Mouse (Mus musculus) neural tube, embryonic 15.5 days (tissue): ENCODE data around the gene Aldh5a1. TPM values are rescaled to one million over a fixed set of nuclear protein-coding genes. Genes with fewer than 3 reads are reported as not detected.

Source experiments
- ATAC-seq: fragments of 200-750 bp; cut with Nextera tagmentation; 2 replicates; pipeline ENCODE4 v1.8.0; 2017; ENCODE audit warnings: mild to moderate bottlenecking, moderate TSS enrichment, moderate library complexity; ENCODE audit not compliant: low FRiP score
- H3K27ac ChIP-seq: fragments of 300-500 bp; sonication (generic); replicated peaks from 2 replicates; pipeline ENCODE4 v1.5.1; 2015; ENCODE audit warnings: mild to moderate bottlenecking, inconsistent platforms
- H3K27me3 ChIP-seq: fragments of 300-500 bp; sonication (generic); replicated peaks from 2 replicates; pipeline ENCODE4 v1.6.1; 2015; ENCODE audit warnings: inconsistent platforms
- H3K36me3 ChIP-seq: fragments of 300-500 bp; sonication (generic); 2 replicates; pipeline ENCODE4 v1.6.1; 2015; ENCODE audit warnings: inconsistent platforms
- H3K4me1 ChIP-seq: fragments of 300-500 bp; sonication (generic); 2 replicates; pipeline ENCODE4 v1.6.1; 2015; ENCODE audit warnings: inconsistent platforms
- H3K4me2 ChIP-seq: fragments of 300-500 bp; sonication (generic); 2 replicates; pipeline ENCODE4 v1.6.1; 2015; ENCODE audit warnings: inconsistent platforms, mild to moderate bottlenecking, moderate library complexity
- H3K4me3 ChIP-seq: fragments of 300-500 bp; sonication (generic); replicated peaks from 2 replicates; pipeline ENCODE4 v1.5.1; 2015; ENCODE audit warnings: mild to moderate bottlenecking, inconsistent platforms
- H3K9ac ChIP-seq: fragments of 300-500 bp; sonication (generic); replicated peaks from 2 replicates; pipeline ENCODE4 v1.6.1; 2015; ENCODE audit warnings: mild to moderate bottlenecking, inconsistent platforms
- H3K9me3 ChIP-seq: fragments of 300-500 bp; sonication (generic); replicated peaks from 2 replicates; pipeline ENCODE4 v1.6.1; 2016; ENCODE audit warnings: inconsistent platforms
- WGBS: fragments of 180-500 bp; shearing (Covaris S2); methylation state at CpG from one replicate; pipeline ENCODE4 v1.1.7; 2015; ENCODE audit warnings: mixed read lengths; 5-methylcytosine and 5-hydroxymethylcytosine counted together
- polyA plus RNA-seq: library from polyadenylated mRNA; unstranded; fragments of >200 nt; fragmentation: Nextera tagmentation; extraction: Ambion mirVana; gene quantifications from 2 replicates; pipeline ENCODE4 v1.2.1, GENCODE M21; 2015

The Aldh5a1 gene
- polyA plus RNA-seq, 1 experiment from 2014 or later: 16.3 TPM

- ATAC-seq: no peak
Observed at GRCm38 (mm10) chr13:24955500-24955899, 18.0 kb upstream of the Aldh5a1 start.

GRCm38 (mm10) chr13:24955091-24955490, 17.6 kb upstream of the Aldh5a1 start:
- Histone ChIP-seq H3K9ac (no peak overlapping the region), H3K9me3 (no peaks in the 10 kb centered on the region), H3K36me3 (no peaks in the 10 kb centered on the region), H3K27ac (no peak overlapping the region), H3K4me3 (no peak overlapping the region), H3K4me2 (no peak overlapping the region), H3K27me3 (no peaks in the 10 kb centered on the region), H3K4me1 (no peaks in the 10 kb centered on the region)
- no peak for ATAC-seq
- WGBS: 57% methylated on average over 11 of the region's 11 CpGs

More at GRCm38 (mm10) chr13:24955500-24955899, 18.0 kb upstream of the Aldh5a1 start:
- Histone ChIP-seq H3K27ac (no peak overlapping the region), H3K4me2 (no peak overlapping the region), H3K27me3 (no peaks in the 10 kb centered on the region), H3K9ac (no peak overlapping the region), H3K4me1 (no peaks in the 10 kb centered on the region), H3K4me3 (no peak overlapping the region), H3K36me3 (no peaks in the 10 kb centered on the region), H3K9me3 (no peaks in the 10 kb centered on the region)
- WGBS: 15% methylated on average over 10 of the region's 10 CpGs

GRCm38 (mm10) chr13:24952659-24953058, 15.2 kb upstream of the Aldh5a1 start:
- Histone ChIP-seq H3K36me3 (no peaks in the 10 kb centered on the region), H3K4me1 (no peaks in the 10 kb centered on the region), H3K4me3 (no peak overlapping the region), H3K9me3 (no peaks in the 10 kb centered on the region), H3K4me2 (no peak overlapping the region), H3K27ac (no peak overlapping the region), H3K9ac (no peak overlapping the region), H3K27me3 (no peaks in the 10 kb centered on the region)
- 89% methylated on average over 7 of the region's 7 CpGs for WGBS
- no peak for ATAC-seq

GRCm38 (mm10) chr13:24948870-24949269, 11.4 kb upstream of the Aldh5a1 start:
- H3K27me3 ChIP-seq: no peaks in the 10 kb centered on the region
- WGBS: 93% methylated on average over 6 of the region's 6 CpGs
- no peak for ATAC-seq

GRCm38 (mm10) chr13:24947158-24947557, 9.7 kb upstream of the Aldh5a1 start:
- Histone ChIP-seq H3K36me3 (no peaks in the 10 kb centered on the region), H3K27ac (no peak overlapping the region), H3K27me3 (no peaks in the 10 kb centered on the region), H3K4me2 (no peak overlapping the region), H3K4me3 (no peak overlapping the region), H3K4me1 (no peaks in the 10 kb centered on the region), H3K9ac (no peak overlapping the region), H3K9me3 (no peaks in the 10 kb centered on the region)
- ATAC-seq: no peak
- 89% methylated on average over 5 of the region's 5 CpGs for WGBS

More at GRCm38 (mm10) chr13:24948870-24949269, 11.4 kb upstream of the Aldh5a1 start:
- H3K4me3 ChIP-seq: no peak overlapping the region
- H3K27ac ChIP-seq: no peak overlapping the region
- H3K9me3 ChIP-seq: no peaks in the 10 kb centered on the region
- no peak overlapping the region for H3K4me2 ChIP-seq
- no peaks in the 10 kb centered on the region for H3K4me1 ChIP-seq
- H3K9ac ChIP-seq: no peak overlapping the region
- H3K36me3 ChIP-seq: no peaks in the 10 kb centered on the region

- no peaks in the 10 kb centered on the region for H3K9me3 ChIP-seq
- no peaks in the 10 kb centered on the region for H3K36me3 ChIP-seq
- 13% methylated on average over 4 of the region's 4 CpGs for WGBS
- peak; percentile 36; the same call in 1 of the 2 replicates for ATAC-seq
- no peaks in the 10 kb centered on the region for H3K27me3 ChIP-seq
- H3K4me1 ChIP-seq: 0 out of 2 replicates have a peak, but pooled peaks cover 3% of the 10 kb centered on the region
- no peak overlapping the region for H3K9ac ChIP-seq
- no peak overlapping the region for H3K4me2 ChIP-seq
- no peak overlapping the region for H3K27ac ChIP-seq
- H3K4me3 ChIP-seq: no peak overlapping the region
Observed at GRCm38 (mm10) chr13:24945567-24945966, 8.1 kb upstream of the Aldh5a1 start.

- Histone ChIP-seq H3K27ac (no peak overlapping the region), H3K4me3 (no peak overlapping the region), H3K4me1 (peaks cover 8% of the 10 kb centered on the region), H3K4me2 (no peak overlapping the region), H3K36me3 (no peaks in the 10 kb centered on the region), H3K9ac (no peak overlapping the region), H3K9me3 (no peaks in the 10 kb centered on the region), H3K27me3 (no peaks in the 10 kb centered on the region)
- WGBS: 82% methylated on average over 8 of the region's 8 CpGs
- no peak for ATAC-seq
Observed at GRCm38 (mm10) chr13:24943303-24943702, 5.8 kb upstream of the Aldh5a1 start.

- H3K4me2 ChIP-seq: peak within 1 kb of the TSS; percentile 11; the same call in 1 of the 2 replicates
- 44% methylated on average over 17 of the region's 17 CpGs for WGBS
- no peak within 1 kb of the TSS for H3K27ac ChIP-seq
Observed at GRCm38 (mm10) chr13:24942512-24943282, 5.2 kb upstream of the Aldh5a1 start, which contains the start of gene Gpld1. TSS of gene Gpld1 (plus strand) at chr13:24943152.

GRCm38 (mm10) chr13:24939472-24939871, 2.0 kb upstream of the Aldh5a1 start:
- peaks cover 36% of the 10 kb centered on the region for H3K4me1 ChIP-seq
- H3K4me3 ChIP-seq: no peak overlapping the region
- no peaks in the 10 kb centered on the region for H3K36me3 ChIP-seq
- WGBS: 90% methylated on average over 9 of the region's 9 CpGs
- H3K27ac ChIP-seq: no peak overlapping the region
- no peak for ATAC-seq
- no peaks in the 10 kb centered on the region for H3K9me3 ChIP-seq
- H3K9ac ChIP-seq: no peak overlapping the region
- H3K27me3 ChIP-seq: no peaks in the 10 kb centered on the region
- H3K4me2 ChIP-seq: no peak overlapping the region

More at GRCm38 (mm10) chr13:24942512-24943282, 5.2 kb upstream of the Aldh5a1 start, which contains the start of gene Gpld1:
- no peak within 1 kb of the TSS for H3K4me3 ChIP-seq
- no peaks in the 10 kb centered on the region for H3K36me3 ChIP-seq
- H3K4me1 ChIP-seq: peaks cover 14% of the 10 kb centered on the region
- no peaks in the 10 kb centered on the region for H3K9me3 ChIP-seq
- no peak within 1 kb of the TSS for H3K9ac ChIP-seq
- ATAC-seq: no peak
- H3K27me3 ChIP-seq: no peaks in the 10 kb centered on the region

- Histone ChIP-seq H3K27me3 (no peaks in the 10 kb centered on the region), H3K4me2 (peak overlapping the region; percentile 72; the same call in 1 of the 2 replicates), H3K4me3 (no peak overlapping the region), H3K9me3 (no peaks in the 10 kb centered on the region), H3K27ac (no peak overlapping the region), H3K4me1 (peaks cover 36% of the 10 kb centered on the region), H3K9ac (no peak overlapping the region), H3K36me3 (no peaks in the 10 kb centered on the region)
- 33% methylated on average over 9 of the region's 9 CpGs for WGBS
- ATAC-seq: no peak
Observed at GRCm38 (mm10) chr13:24938683-24939082, 1.2 kb upstream of the Aldh5a1 start.

- peak overlapping the region; percentile 90 for H3K9ac ChIP-seq
- peak overlapping the region; percentile 95 for H3K4me3 ChIP-seq
- peak overlapping the region; percentile 72 for H3K4me2 ChIP-seq
- peak; percentile 40 for ATAC-seq
- WGBS: 13% methylated on average over 12 of the region's 12 CpGs
- no peaks in the 10 kb centered on the region for H3K27me3 ChIP-seq
- H3K9me3 ChIP-seq: no peaks in the 10 kb centered on the region
- no peaks in the 10 kb centered on the region for H3K36me3 ChIP-seq
- peaks cover 36% of the 10 kb centered on the region for H3K4me1 ChIP-seq
- peak overlapping the region; percentile 91 for H3K27ac ChIP-seq
Observed at GRCm38 (mm10) chr13:24937839-24938166, 342 bp upstream of the Aldh5a1 start.

GRCm38 (mm10) chr13:24936772-24937107, 721 bp downstream of the Aldh5a1 start:
- H3K4me1 ChIP-seq: peaks cover 36% of the 10 kb centered on the region
- H3K27ac ChIP-seq: peak overlapping the region; percentile 91; the same call in 1 of the 2 replicates
- peak; percentile 46 for ATAC-seq
- H3K4me2 ChIP-seq: peak overlapping the region; percentile 72
- no peaks in the 10 kb centered on the region for H3K27me3 ChIP-seq
- H3K9ac ChIP-seq: peak overlapping the region; percentile 90
- 40% methylated on average over 5 of the region's 5 CpGs for WGBS
- no peaks in the 10 kb centered on the region for H3K36me3 ChIP-seq
- no peaks in the 10 kb centered on the region for H3K9me3 ChIP-seq
- H3K4me3 ChIP-seq: peak overlapping the region; percentile 95
